Mouse (Mus musculus) embryonic facial prominence, embryonic 14.5 days (tissue): ENCODE results near the gene Gm26558. TPM values are rescaled to one million over a fixed set of nuclear protein-coding genes. Genes with fewer than 3 reads are reported as not detected.

ENCODE experiments used
- ATAC-seq: fragments of 200-750 bp; cut with Nextera tagmentation; 2 replicates; pipeline ENCODE4 v1.8.0; 2017; ENCODE audit warnings: low read depth, moderate number of reproducible peaks, moderate TSS enrichment
- DNase-seq: peaks from one replicate; pipeline ENCODE4 v3.0.0-alpha.2; 2015; ENCODE audit warnings: low spot score
- H3K27ac ChIP-seq: fragments of 300-500 bp; sonication (generic); replicated peaks from 2 replicates; pipeline ENCODE4 v1.5.1; 2014; ENCODE audit warnings: low read depth, mild to moderate bottlenecking, low read length, moderate library complexity
- H3K27me3 ChIP-seq: fragments of 300-500 bp; sonication (generic); replicated peaks from 2 replicates; pipeline ENCODE4 v1.6.1; 2014; ENCODE audit warnings: low read length; ENCODE audit not compliant: control insufficient read depth, insufficient read depth
- H3K36me3 ChIP-seq: fragments of 300-500 bp; sonication (generic); 2 replicates; pipeline ENCODE4 v1.6.1; 2014; ENCODE audit warnings: low read length, mixed read lengths; ENCODE audit not compliant: control insufficient read depth, insufficient read depth
- H3K4me1 ChIP-seq: fragments of 300-500 bp; sonication (generic); 2 replicates; pipeline ENCODE4 v1.6.1; 2014; ENCODE audit warnings: antibody characterized with exemption, low read length; ENCODE audit not compliant: control insufficient read depth, insufficient read depth
- H3K4me2 ChIP-seq: fragments of 300-500 bp; sonication (generic); 2 replicates; pipeline ENCODE4 v1.6.1; 2014; ENCODE audit warnings: low read depth, mild to moderate bottlenecking, low read length, moderate library complexity, mixed read lengths
- H3K4me3 ChIP-seq: fragments of 300-500 bp; sonication (generic); 2 replicates; pipeline ENCODE4 v1.5.1; 2014; ENCODE audit warnings: low read depth, mild to moderate bottlenecking, low read length
- H3K9ac ChIP-seq: fragments of 300-500 bp; sonication (generic); 2 replicates; pipeline ENCODE4 v1.6.1; 2014; ENCODE audit warnings: low read depth, mild to moderate bottlenecking, low read length, moderate library complexity, mixed read lengths
- H3K9me3 ChIP-seq: fragments of 300-500 bp; sonication (generic); 2 replicates; pipeline ENCODE4 v1.6.1; 2016; ENCODE audit warnings: low read length; ENCODE audit not compliant: control insufficient read depth
- WGBS: fragments of 180-500 bp; shearing (Covaris S2); extraction: QIAGEN DNeasy Blood & Tissue Kit; methylation state at CpG from one replicate; pipeline ENCODE4 v1.1.7; 2014; 5-methylcytosine and 5-hydroxymethylcytosine counted together
- polyA plus RNA-seq: library from polyadenylated mRNA; unstranded; fragments of >200 nt; fragmentation: Nextera tagmentation; extraction: Ambion mirVana; gene quantifications from 2 replicates; pipeline ENCODE4 v1.2.1, GENCODE M21; 2014

The Gm26558 gene
- polyA plus RNA-seq, 1 experiment from 2014 or later = 5.2 TPM

- Histone ChIP-seq H3K36me3 (no peaks in the 10 kb centered on the region), H3K27ac (no peak overlapping the region), H3K4me2 (no peak overlapping the region), H3K9me3 (no peaks in the 10 kb centered on the region), H3K27me3 (no peaks in the 10 kb centered on the region), H3K4me1 (no peaks in the 10 kb centered on the region), H3K9ac (no peak overlapping the region), H3K4me3 (no peak overlapping the region)
- no peak for DNase-seq
- ATAC-seq = no peak
Measured at GRCm38 (mm10) chr2:70640968-70641367, 20.9 kb downstream of the Gm26558 start.

DNA sequence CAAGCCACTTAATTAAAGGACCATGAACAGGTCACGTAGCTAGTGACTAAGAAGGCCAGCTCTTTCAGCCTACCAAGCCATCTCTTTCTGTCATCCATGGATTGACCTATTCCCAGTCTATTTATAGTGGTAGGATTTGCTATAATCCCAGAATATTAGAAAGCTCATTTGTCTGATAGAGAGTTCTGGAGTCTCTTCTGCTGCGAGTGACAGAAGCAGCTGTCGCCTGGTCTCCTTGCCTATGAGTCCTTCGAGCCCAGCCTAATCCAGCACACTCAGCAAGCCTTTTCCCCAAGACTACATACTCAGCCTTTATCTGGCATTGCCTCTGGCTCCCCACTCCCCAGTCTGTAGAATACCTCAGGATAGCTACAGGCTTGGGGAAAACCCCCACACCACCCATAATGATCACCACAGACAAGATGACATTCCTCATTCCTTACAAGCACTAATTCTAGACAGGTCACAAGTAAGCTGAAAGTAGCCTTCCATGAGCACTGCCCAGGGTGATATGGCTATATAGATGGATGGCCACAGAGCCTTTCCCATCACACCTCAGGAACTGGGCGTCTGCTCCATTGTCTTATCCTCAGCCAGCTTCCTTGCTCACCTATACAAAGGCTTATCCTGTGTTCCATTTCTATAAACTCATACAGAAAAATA is 27.7 kb downstream of the Gm26558 start:
- no peak overlapping the region for H3K9ac ChIP-seq
- WGBS = 84% methylated on average over 5 of the region's 5 CpGs
- H3K27ac ChIP-seq = no peak overlapping the region
- no peaks in the 10 kb centered on the region for H3K9me3 ChIP-seq
- no peaks in the 10 kb centered on the region for H3K36me3 ChIP-seq
- peaks cover 6% of the 10 kb centered on the region for H3K4me1 ChIP-seq
- DNase-seq (no peak), ATAC-seq (no peak)
- H3K4me2 ChIP-seq = no peak overlapping the region
- H3K4me3 ChIP-seq = no peak overlapping the region
- no peaks in the 10 kb centered on the region for H3K27me3 ChIP-seq

DNA sequence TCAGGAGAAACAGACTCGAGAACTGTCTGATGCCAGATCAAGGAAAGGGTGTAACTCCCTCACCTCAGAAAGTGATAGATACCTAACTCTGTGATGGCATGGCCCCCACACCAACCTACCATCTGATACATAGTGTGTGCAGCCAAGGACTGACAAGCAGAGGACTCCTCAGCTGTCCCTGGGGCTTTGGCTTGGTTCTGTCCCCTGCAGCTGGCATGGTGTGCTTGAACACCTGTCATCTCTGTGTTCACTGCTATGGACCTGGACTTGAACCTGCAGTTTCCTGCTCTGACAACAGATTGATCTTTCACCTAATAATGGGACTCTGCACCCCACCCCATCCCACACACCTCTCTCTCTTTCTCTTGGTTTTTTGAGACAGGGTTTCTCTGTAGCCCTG is 29.5 kb downstream of the Gm26558 start:
- DNase-seq (no peak), ATAC-seq (no peak)
- H3K36me3 ChIP-seq = no peaks in the 10 kb centered on the region
- H3K27me3 ChIP-seq = no peaks in the 10 kb centered on the region
- no peak overlapping the region for H3K4me2 ChIP-seq
- peaks cover 6% of the 10 kb centered on the region for H3K4me1 ChIP-seq
- no peak overlapping the region for H3K4me3 ChIP-seq
- H3K9ac ChIP-seq = no peak overlapping the region
- H3K9me3 ChIP-seq = no peaks in the 10 kb centered on the region
- no peak overlapping the region for H3K27ac ChIP-seq
- WGBS = 90% methylated on average over 1 of the region's 1 CpGs

DNA sequence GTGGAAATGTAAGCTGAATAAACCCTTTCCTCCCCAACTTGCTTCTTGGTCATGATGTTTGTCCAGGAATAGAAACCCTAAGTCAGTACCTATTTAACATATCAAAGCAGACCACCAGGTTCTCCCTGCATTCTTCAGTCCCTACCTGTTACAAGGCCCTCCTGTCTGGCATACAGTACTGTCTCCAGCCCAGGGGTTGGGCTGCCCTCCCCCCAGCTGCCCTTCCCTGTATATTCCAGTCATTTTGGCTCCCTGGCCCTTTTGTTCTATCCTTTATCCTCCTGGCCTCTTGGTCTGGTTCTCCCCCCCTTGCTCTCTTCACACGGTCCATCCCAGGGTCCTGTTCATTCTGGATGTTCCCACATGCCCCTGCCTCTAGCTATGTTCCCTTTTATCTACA is 30.6 kb downstream of the Gm26558 start:
- peaks cover 6% of the 10 kb centered on the region for H3K4me1 ChIP-seq
- no peak overlapping the region for H3K27ac ChIP-seq
- no peak for ATAC-seq
- no peak for DNase-seq
- no peaks in the 10 kb centered on the region for H3K9me3 ChIP-seq
- H3K36me3 ChIP-seq = no peaks in the 10 kb centered on the region
- no peaks in the 10 kb centered on the region for H3K27me3 ChIP-seq
- H3K4me3 ChIP-seq = no peak overlapping the region
- H3K4me2 ChIP-seq = no peak overlapping the region
- WGBS = 91% methylated on average over 1 of the region's 1 CpGs
- no peak overlapping the region for H3K9ac ChIP-seq

DNA sequence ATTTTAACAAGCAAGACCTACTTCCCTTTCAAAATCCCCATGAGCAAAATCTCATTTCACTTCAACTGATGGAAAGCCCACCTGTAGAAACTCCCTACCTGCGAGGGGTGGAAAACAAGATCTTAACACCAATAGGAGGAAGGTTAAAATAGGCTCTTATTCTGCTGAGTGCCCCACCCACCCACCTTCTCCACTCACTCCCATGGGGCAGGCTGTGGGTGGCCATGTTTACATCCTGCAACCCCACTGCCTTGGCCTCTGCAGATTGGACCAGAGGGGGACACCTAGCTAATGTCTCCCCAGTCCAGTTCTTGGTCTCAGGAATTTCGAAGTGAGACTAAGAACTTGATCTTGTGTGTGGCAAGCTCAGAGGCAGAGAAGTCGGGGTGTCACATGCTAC is 32.0 kb downstream of the Gm26558 start:
- ATAC-seq (0 out of 2 replicates have a peak, but pooled peaks have one; percentile 24), DNase-seq (no peak)
- Histone ChIP-seq H3K27ac (no peak overlapping the region), H3K4me3 (0 out of 2 replicates have a peak overlapping the region, but pooled peaks have one; percentile 26), H3K27me3 (no peaks in the 10 kb centered on the region), H3K36me3 (no peaks in the 10 kb centered on the region), H3K9ac (no peak overlapping the region), H3K4me2 (peak overlapping the region; percentile 55), H3K4me1 (peaks cover 6% of the 10 kb centered on the region), H3K9me3 (no peaks in the 10 kb centered on the region)
- 53% methylated on average over 3 of the region's 3 CpGs for WGBS

DNA sequence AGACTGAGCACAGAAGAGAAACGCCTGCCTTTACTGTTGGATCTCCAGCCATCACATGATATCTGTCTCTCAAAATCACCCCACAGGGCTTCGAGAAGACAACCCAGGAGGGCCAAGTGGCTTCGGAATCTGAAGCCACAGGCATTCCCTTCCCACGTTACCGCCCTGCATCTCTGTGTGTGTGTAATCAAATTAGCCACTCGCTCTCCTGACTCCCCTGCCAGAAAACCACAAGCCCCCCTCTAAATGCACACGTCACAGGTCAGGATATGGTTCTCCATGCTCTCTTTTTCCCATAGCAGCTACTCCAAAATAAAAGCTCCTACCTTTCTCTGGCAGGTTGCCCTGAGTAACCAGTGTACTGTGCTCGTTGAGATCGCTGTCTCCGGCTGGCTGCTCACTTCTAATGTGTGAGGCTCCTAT is 32.6 kb downstream of the Gm26558 start:
- H3K36me3 ChIP-seq = no peaks in the 10 kb centered on the region
- DNase-seq (peak; percentile 96), ATAC-seq (peak; percentile 97)
- peaks cover 6% of the 10 kb centered on the region for H3K4me1 ChIP-seq
- H3K27ac ChIP-seq = peak overlapping the region; percentile 75
- H3K9me3 ChIP-seq = no peaks in the 10 kb centered on the region
- WGBS = 5% methylated on average over 10 of the region's 10 CpGs
- peak overlapping the region; percentile 55 for H3K4me2 ChIP-seq
- H3K4me3 ChIP-seq = peak overlapping the region; percentile 26
- peak overlapping the region; percentile 26; the same call in 1 of the 2 replicates for H3K9ac ChIP-seq
- H3K27me3 ChIP-seq = no peaks in the 10 kb centered on the region

- WGBS = 91% methylated on average over 12 of the region's 12 CpGs
- no peak for ATAC-seq
Measured at GRCm38 (mm10) chr2:70628397-70628796, 33.5 kb downstream of the Gm26558 start.

GRCm38 (mm10) chr2:70625761-70626160 is 36.1 kb downstream of the Gm26558 start:
- ATAC-seq = no peak
- WGBS = 47% methylated on average over 7 of the region's 7 CpGs

More at GRCm38 (mm10) chr2:70628397-70628796, 33.5 kb downstream of the Gm26558 start:
- H3K9ac ChIP-seq = no peak overlapping the region
- H3K9me3 ChIP-seq = no peaks in the 10 kb centered on the region
- DNase-seq = no peak
- H3K4me2 ChIP-seq = no peak overlapping the region
- H3K4me1 ChIP-seq = peaks cover 6% of the 10 kb centered on the region
- H3K27ac ChIP-seq = no peak overlapping the region
- H3K4me3 ChIP-seq = no peak overlapping the region
- no peaks in the 10 kb centered on the region for H3K36me3 ChIP-seq
- no peaks in the 10 kb centered on the region for H3K27me3 ChIP-seq

DNA sequence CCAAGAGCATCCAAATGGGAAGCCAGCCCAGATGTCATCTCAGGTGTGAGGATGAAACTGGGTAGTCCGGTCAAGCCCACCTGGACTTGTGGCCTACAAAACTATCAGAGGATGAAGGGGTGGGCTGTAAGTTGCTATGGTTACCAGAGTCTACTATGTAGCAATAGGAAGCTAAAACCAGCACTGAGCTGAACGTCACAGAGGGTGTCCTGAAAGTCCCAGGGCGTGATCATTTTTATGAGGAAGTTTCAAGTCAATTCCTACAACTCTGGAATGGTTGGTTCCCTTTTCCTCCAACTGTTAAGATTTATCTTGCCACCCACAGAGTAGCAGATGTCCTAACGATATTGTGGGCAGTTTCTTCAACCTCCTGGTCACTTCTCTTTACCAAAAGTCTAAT is 39.7 kb downstream of the Gm26558 start:
- H3K9me3 ChIP-seq = no peaks in the 10 kb centered on the region
- WGBS = 69% methylated on average over 4 of the region's 4 CpGs
- H3K4me2 ChIP-seq = no peak overlapping the region
- no peak overlapping the region for H3K27ac ChIP-seq
- no peak overlapping the region for H3K4me3 ChIP-seq
- H3K27me3 ChIP-seq = no peaks in the 10 kb centered on the region
- DNase-seq (no peak), ATAC-seq (no peak)
- no peak overlapping the region for H3K9ac ChIP-seq
- no peaks in the 10 kb centered on the region for H3K36me3 ChIP-seq
- no peaks in the 10 kb centered on the region for H3K4me1 ChIP-seq

More at GRCm38 (mm10) chr2:70625761-70626160, 36.1 kb downstream of the Gm26558 start:
- no peaks in the 10 kb centered on the region for H3K9me3 ChIP-seq
- no peak overlapping the region for H3K4me3 ChIP-seq
- H3K36me3 ChIP-seq = no peaks in the 10 kb centered on the region
- H3K27ac ChIP-seq = no peak overlapping the region
- no peak overlapping the region for H3K4me2 ChIP-seq
- H3K27me3 ChIP-seq = no peaks in the 10 kb centered on the region
- no peak for DNase-seq
- no peak overlapping the region for H3K9ac ChIP-seq
- H3K4me1 ChIP-seq = peaks cover 6% of the 10 kb centered on the region
